Mouse (Mus musculus): ENCODE data around the gene Zfp850.

- TF ChIP-seq EP300 (IDR thresholded peaks at IDR 0.05; ENCODE audit: low read depth in 1 of 2, low read length in 2 of 2) (no peak), TBP (IDR thresholded peaks at IDR 0.05; ENCODE audit: low read depth, low read length) (no peak), CTCF (IDR thresholded peaks at IDR 0.05 in 2 of 3, conservative IDR thresholded peaks at IDR 0.05 in 1 of 3; ENCODE audit: control insufficient read depth in 1 of 3, insufficient read depth in 1 of 3, low read depth in 2 of 3, low read length in 3 of 3, poor library complexity in 1 of 3, severe bottlenecking in 1 of 3) (no peak), MAZ (IDR thresholded peaks at IDR 0.05; ENCODE audit: low read depth, low read length) (no peak), GATA1 (IDR thresholded peaks at IDR 0.05; ENCODE audit: low read depth, low read length) (no peak), NELFE (IDR thresholded peaks at IDR 0.05; ENCODE audit: low read depth, low read length) (no peak), ELF1 (IDR thresholded peaks at IDR 0.05; ENCODE audit: low read depth, low read length) (no peak)
Measured at GRCm38 (mm10) chr7:28050584-28050983, 36.7 kb upstream of the Zfp850 start.

Data from MEL (cell line).